Mouse (Mus musculus) thymus, adult 2 months (tissue): ENCODE data around the gene Iffo2.

ENCODE experiments used
- CTCF ChIP-seq: fragments of 200-500 bp; IDR thresholded peaks from 2 replicates; pipeline ENCODE4 v1.5.1; 2012; ENCODE audit warnings: mild to moderate bottlenecking, control low read depth, low read length, moderate library complexity, borderline replicate concordance; ENCODE audit not compliant: control insufficient read depth, poor library complexity, insufficient read depth; ENCODE audit errors: extremely low read depth
- POLR2A ChIP-seq: fragments of 200-500 bp; IDR thresholded peaks from 2 replicates; pipeline ENCODE4 v1.6.1; 2012; ENCODE audit warnings: mild to moderate bottlenecking, low read length, control low read depth, moderate library complexity; ENCODE audit not compliant: control insufficient read depth, poor library complexity, insufficient read depth; ENCODE audit errors: extremely low read depth

DNA sequence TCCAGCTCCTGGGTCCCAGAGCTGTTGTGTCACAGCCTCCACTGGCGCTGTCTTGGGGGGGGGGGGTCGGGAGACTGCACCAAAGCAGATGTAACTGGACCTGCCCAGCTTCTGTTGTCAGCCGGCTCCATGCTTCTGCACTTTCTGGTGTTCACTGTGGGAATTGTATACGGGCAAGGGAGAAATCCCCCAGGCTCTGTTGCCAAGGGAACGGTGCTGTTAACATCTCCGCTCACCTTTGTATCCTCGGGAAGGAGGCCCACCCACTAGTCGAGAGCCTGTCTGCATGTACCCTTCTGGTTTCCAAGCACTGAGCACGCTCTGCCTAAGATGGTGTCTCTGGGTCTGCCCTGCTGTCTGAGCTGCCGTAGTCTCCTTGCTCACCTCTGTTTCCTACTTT, 43.3 kb upstream of the Iffo2 start:
- TF ChIP-seq CTCF (no peak), POLR2A (no peak)
